Mouse (Mus musculus): ENCODE data around the gene Aak1. TPM values are rescaled to one million over a fixed set of nuclear protein-coding genes. Genes with fewer than 3 reads are reported as not detected.

Aak1 gene
- polyA plus RNA-seq, 1 experiment from 2014 or later: 40.2 TPM

DNA sequence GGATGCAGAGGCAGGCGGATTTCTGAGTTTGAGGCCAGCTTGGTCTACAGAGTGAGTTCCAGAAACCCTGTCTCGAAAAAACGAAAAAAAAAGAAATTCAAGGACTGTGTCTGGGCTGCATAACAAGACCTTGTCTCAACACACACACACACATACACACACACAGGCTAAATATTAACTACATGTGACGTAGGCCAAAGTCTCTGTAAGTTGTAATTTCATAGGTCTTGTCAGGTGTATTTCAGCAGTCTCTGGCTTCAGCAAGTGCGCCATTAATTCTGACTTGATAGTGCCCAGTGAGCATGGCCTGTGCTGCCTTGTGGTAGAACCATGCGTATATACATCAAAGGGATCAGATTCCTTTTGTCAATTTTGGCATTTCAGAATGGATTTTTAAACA is 152.7 kb downstream of the Aak1 start:
- Histone ChIP-seq H3K9me3 (ENCODE audit: control insufficient read depth, low read length) (no peaks in the 10 kb centered on the region), H3K36me3 (ENCODE audit: control insufficient read depth, insufficient read depth, low read length) (no peaks in the 10 kb centered on the region), H3K27me3 (replicated peaks; ENCODE audit: control insufficient read depth, insufficient read depth, low read length) (no peaks in the 10 kb centered on the region), H3K4me3 (ENCODE audit: low read length) (no peak overlapping the region), H3K4me2 (ENCODE audit: low read length) (no peak overlapping the region), H3K9ac (ENCODE audit: low read depth, low read length) (no peak overlapping the region), H3K4me1 (ENCODE audit: control insufficient read depth, insufficient read depth, low read depth, low read length) (no peaks in the 10 kb centered on the region), H3K27ac (ENCODE audit: low read depth, low read length) (no peak overlapping the region)
- WGBS: 94% methylated on average over 6 of the region's 6 CpGs
- ATAC-seq: no peak

DNA sequence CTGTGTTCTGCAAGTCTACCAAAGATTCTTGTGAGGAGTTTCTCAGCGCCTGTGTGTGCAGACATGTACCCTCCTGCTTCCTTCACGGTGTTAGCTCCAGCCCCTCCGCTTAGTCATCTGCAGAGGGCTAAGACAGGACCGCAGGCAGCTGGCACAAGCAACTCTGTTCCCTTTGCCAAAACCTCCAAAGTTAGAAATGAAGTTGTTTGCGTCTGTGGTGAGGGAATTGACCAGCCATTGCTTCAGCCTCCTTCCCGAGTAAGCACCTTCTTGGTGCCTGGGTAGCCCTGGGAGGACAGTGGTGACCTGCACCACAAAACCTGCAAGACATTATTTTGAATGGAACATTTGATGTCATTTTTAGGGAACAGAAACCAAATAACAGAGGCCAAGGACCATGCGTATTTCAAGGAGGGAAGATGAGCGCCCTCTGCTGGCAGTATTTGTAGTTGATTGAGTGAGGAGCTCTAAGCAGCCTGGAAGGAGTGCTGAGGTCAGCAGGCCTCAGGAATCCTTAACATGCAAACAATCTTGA is 153.3 kb downstream of the Aak1 start:
- WGBS: 39% methylated on average over 8 of the region's 8 CpGs
- Histone ChIP-seq H3K9ac (ENCODE audit: low read depth, low read length) (no peak overlapping the region), H3K4me1 (ENCODE audit: control insufficient read depth, insufficient read depth, low read depth, low read length) (no peaks in the 10 kb centered on the region), H3K4me2 (ENCODE audit: low read length) (no peak overlapping the region), H3K27me3 (replicated peaks; ENCODE audit: control insufficient read depth, insufficient read depth, low read length) (no peaks in the 10 kb centered on the region), H3K36me3 (ENCODE audit: control insufficient read depth, insufficient read depth, low read length) (no peaks in the 10 kb centered on the region), H3K27ac (ENCODE audit: low read depth, low read length) (no peak overlapping the region), H3K4me3 (ENCODE audit: low read length) (no peak overlapping the region), H3K9me3 (ENCODE audit: control insufficient read depth, low read length) (no peaks in the 10 kb centered on the region)
- peak; percentile 78 for ATAC-seq

DNA sequence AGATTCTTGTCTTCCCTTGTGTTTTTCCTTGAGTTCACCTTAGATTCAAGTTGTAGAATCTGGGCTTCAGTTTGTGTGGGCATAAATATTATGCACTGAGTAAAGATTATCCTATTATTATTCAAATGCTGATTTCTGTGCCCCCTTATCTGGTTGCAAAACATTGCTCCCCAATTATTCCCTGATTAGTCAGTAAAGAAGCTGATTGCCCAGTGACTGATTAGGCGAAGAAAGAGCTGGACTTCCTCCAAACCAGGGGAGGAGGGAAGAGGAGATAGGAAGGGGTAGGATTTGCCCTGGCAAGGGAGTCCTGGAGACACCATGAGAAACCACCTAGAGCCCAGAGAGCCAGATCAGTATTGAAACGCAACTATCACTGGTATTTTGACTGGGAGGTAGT is 154.8 kb downstream of the Aak1 start:
- WGBS: 61% methylated on average over 2 of the region's 2 CpGs
- H3K36me3 ChIP-seq (ENCODE audit: control insufficient read depth, insufficient read depth, low read length): no peaks in the 10 kb centered on the region
- no peak overlapping the region for H3K4me2 ChIP-seq (ENCODE audit: low read length)
- no peak for ATAC-seq
- H3K4me1 ChIP-seq (ENCODE audit: control insufficient read depth, insufficient read depth, low read depth, low read length): no peaks in the 10 kb centered on the region
- no peaks in the 10 kb centered on the region for H3K27me3 ChIP-seq (replicated peaks; ENCODE audit: control insufficient read depth, insufficient read depth, low read length)
- H3K9ac ChIP-seq (ENCODE audit: low read depth, low read length): no peak overlapping the region
- no peak overlapping the region for H3K27ac ChIP-seq (ENCODE audit: low read depth, low read length)
- H3K4me3 ChIP-seq (ENCODE audit: low read length): no peak overlapping the region
- no peaks in the 10 kb centered on the region for H3K9me3 ChIP-seq (ENCODE audit: control insufficient read depth, low read length)

DNA sequence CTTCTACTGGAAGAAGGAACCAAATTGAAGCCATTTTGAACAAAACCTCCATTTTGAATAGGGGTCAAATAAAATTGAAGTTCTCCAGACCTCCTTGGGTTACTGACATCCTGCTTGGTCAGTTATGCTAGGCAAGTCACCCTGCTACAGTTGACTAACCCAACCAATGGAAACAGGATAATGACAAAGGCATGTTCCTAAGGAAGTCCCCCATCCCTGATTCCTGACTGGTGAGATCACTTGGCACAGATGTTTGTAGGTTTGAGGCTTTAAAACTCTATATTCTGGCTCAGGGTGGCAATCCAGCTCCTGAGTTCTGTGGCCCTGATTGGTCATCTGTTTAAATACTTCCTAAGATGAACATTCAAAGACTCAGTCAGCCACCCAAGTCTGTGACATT is 156.3 kb downstream of the Aak1 start:
- no peak overlapping the region for H3K4me3 ChIP-seq (ENCODE audit: low read length)
- no peak for ATAC-seq
- no peaks in the 10 kb centered on the region for H3K9me3 ChIP-seq (ENCODE audit: control insufficient read depth, low read length)
- H3K36me3 ChIP-seq (ENCODE audit: control insufficient read depth, insufficient read depth, low read length): no peaks in the 10 kb centered on the region
- no peaks in the 10 kb centered on the region for H3K27me3 ChIP-seq (replicated peaks; ENCODE audit: control insufficient read depth, insufficient read depth, low read length)
- no peak overlapping the region for H3K4me2 ChIP-seq (ENCODE audit: low read length)
- no peak overlapping the region for H3K27ac ChIP-seq (ENCODE audit: low read depth, low read length)
- no peak overlapping the region for H3K9ac ChIP-seq (ENCODE audit: low read depth, low read length)
- H3K4me1 ChIP-seq (ENCODE audit: control insufficient read depth, insufficient read depth, low read depth, low read length): peaks cover 5% of the 10 kb centered on the region

DNA sequence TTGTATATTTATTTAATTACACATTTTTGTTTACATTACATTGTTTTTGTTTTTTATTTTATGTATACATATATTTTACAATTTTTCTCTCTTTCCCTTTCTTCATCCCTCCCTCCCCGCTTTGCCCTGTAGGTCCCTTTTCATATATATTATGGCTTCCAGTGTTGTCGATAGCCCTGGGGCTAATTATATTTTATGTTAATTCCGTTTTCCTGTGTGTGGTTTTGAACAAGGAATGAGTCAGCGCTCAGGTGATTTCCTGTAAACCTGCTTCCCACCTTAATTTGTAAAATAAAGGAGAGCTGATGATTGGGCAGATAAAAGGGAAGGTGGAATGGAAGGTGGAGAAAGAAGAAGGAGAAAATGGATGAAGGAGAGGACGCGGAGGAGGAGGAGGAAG is 159.6 kb downstream of the Aak1 start, which contains the start of gene Nfu1:
Nfu1 (plus strand) TSS at position 350 of the 400 bp plus-strand sequence.
- WGBS: 81% methylated on average over 6 of the region's 6 CpGs
- ATAC-seq: no peak
- Histone ChIP-seq H3K4me3 (ENCODE audit: low read length) (peak within 1 kb of the TSS; percentile 96), H3K4me1 (ENCODE audit: control insufficient read depth, insufficient read depth, low read depth, low read length) (peaks cover 7% of the 10 kb centered on the region), H3K9ac (ENCODE audit: low read depth, low read length) (peak within 1 kb of the TSS; percentile 99), H3K36me3 (ENCODE audit: control insufficient read depth, insufficient read depth, low read length) (peaks cover 5% of the 10 kb centered on the region; the same call in 1 of the 2 replicates), H3K4me2 (ENCODE audit: low read length) (peak within 1 kb of the TSS; percentile 69), H3K9me3 (ENCODE audit: control insufficient read depth, low read length) (no peaks in the 10 kb centered on the region), H3K27me3 (replicated peaks; ENCODE audit: control insufficient read depth, insufficient read depth, low read length) (no peaks in the 10 kb centered on the region), H3K27ac (ENCODE audit: low read depth, low read length) (peak within 1 kb of the TSS; percentile 90)

DNA sequence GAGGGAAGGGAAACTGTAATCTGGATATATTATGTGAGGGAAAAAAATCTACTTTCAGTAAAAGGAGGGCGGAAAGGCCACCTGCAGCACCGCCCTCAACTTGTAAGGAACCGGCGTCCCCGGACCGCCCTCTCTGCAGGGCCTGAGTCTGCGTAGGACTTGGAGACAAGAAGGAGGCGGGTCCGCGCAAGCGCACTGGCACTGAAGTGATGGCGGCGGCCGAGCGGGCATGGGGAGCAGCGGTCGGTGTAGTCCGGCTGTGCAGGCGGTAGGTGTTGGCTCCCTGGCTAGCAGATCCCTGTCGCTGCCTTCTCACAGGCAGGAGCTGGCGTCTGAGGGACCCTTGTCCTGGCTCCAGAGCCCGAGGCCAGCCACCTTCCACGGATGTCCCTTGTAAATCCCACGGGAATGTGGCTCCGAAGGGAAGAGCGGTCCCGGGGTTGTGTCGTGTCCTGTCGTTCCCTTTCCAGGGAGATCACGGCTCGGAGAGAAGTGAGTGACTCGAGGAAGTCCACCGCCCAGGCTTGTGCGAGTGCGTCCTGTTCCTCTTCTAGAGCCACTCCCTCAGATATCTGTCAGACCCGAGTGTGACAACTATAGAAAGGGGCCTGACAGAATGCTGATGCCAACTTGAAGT is 160.5 kb downstream of the Aak1 start:
- H3K36me3 ChIP-seq (ENCODE audit: control insufficient read depth, insufficient read depth, low read length): peaks cover 7% of the 10 kb centered on the region

DNA sequence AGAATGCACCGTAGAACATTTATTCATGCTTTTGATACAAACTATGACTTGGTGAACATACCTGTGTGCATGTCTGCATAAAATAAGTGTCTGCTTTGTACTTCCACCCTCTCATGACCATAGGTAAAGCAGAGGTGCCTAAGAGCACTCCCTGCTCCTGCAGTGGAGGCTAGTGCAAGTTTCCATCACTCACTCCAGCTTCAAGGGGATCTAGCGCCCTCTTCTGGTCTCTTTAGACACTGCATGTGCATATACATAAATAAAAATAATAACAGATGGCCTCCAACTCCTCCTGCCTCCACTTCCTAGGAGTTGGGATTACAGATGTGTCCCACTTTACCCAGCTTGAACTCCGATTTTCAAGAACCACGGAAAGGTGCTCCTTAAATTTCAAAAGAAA is 167.6 kb downstream of the Aak1 start:
- no peak overlapping the region for H3K27ac ChIP-seq (ENCODE audit: low read depth, low read length)
- H3K36me3 ChIP-seq (ENCODE audit: control insufficient read depth, insufficient read depth, low read length): peaks cover 45% of the 10 kb centered on the region
- H3K27me3 ChIP-seq (replicated peaks; ENCODE audit: control insufficient read depth, insufficient read depth, low read length): no peaks in the 10 kb centered on the region
- no peaks in the 10 kb centered on the region for H3K4me1 ChIP-seq (ENCODE audit: control insufficient read depth, insufficient read depth, low read depth, low read length)
- WGBS: 68% methylated on average over 4 of the region's 4 CpGs
- no peak overlapping the region for H3K4me3 ChIP-seq (ENCODE audit: low read length)
- H3K9me3 ChIP-seq (ENCODE audit: control insufficient read depth, low read length): no peaks in the 10 kb centered on the region
- H3K4me2 ChIP-seq (ENCODE audit: low read length): no peak overlapping the region
- ATAC-seq: no peak
- H3K9ac ChIP-seq (ENCODE audit: low read depth, low read length): no peak overlapping the region

More for the DNA sequence above, 160.5 kb downstream of the Aak1 start:
- Histone ChIP-seq H3K4me3 (ENCODE audit: low read length) (peak overlapping the region; percentile 96), H3K4me1 (ENCODE audit: control insufficient read depth, insufficient read depth, low read depth, low read length) (peaks cover 7% of the 10 kb centered on the region), H3K27ac (ENCODE audit: low read depth, low read length) (peak overlapping the region; percentile 90), H3K4me2 (ENCODE audit: low read length) (peak overlapping the region; percentile 69), H3K27me3 (replicated peaks; ENCODE audit: control insufficient read depth, insufficient read depth, low read length) (no peaks in the 10 kb centered on the region), H3K9ac (ENCODE audit: low read depth, low read length) (peak overlapping the region; percentile 99), H3K9me3 (ENCODE audit: control insufficient read depth, low read length) (no peaks in the 10 kb centered on the region)
- peak; percentile 98 for ATAC-seq
- under 1% methylated on average over 36 of the region's 36 CpGs for WGBS

DNA sequence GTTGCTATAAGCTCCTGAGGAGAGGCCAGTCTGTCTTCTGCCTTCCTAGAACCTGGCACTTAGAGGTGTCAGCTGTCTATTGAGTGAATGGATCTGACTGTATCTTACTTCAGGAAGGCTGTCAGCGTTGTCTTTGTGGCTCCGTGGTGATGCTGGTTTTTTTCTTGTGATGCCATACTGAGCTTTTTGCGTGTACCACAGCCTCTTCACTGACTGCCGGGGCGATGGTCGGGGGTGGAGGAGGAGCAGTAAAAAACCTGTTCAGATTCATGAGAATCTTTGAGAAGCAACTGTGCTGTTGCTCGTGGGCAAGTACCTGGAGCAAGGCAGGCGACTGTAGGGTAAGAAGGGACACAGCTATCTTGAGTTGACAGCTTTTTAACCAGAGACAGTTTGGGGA is 169.6 kb downstream of the Aak1 start:
- Histone ChIP-seq H3K36me3 (ENCODE audit: control insufficient read depth, insufficient read depth, low read length) (peaks cover 53% of the 10 kb centered on the region), H3K4me1 (ENCODE audit: control insufficient read depth, insufficient read depth, low read depth, low read length) (no peaks in the 10 kb centered on the region), H3K27me3 (replicated peaks; ENCODE audit: control insufficient read depth, insufficient read depth, low read length) (no peaks in the 10 kb centered on the region), H3K4me2 (ENCODE audit: low read length) (no peak overlapping the region), H3K27ac (ENCODE audit: low read depth, low read length) (no peak overlapping the region), H3K9me3 (ENCODE audit: control insufficient read depth, low read length) (no peaks in the 10 kb centered on the region), H3K4me3 (ENCODE audit: low read length) (no peak overlapping the region), H3K9ac (ENCODE audit: low read depth, low read length) (no peak overlapping the region)
- no peak for ATAC-seq
- 93% methylated on average over 8 of the region's 8 CpGs for WGBS

DNA sequence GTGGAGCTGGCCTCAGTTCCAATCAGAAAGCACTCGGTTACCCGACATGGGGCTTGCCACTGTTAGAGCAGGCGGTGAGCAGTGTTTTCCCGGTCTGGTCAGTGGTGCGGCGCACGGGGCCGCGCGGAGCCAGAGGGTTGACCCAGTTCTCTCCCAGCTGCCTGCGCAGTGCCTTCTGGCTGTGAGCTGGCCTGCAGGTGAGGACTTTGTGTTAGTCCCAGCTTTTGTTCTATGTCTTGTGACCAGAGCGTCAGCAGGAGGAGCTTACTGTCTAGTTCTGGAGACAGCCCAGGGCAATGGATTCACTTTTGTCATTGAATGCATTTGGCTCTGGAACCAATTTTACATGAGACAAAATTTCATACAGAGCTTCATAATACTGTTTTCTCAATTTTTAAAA is 172.5 kb downstream of the Aak1 start:
- Histone ChIP-seq H3K4me1 (ENCODE audit: control insufficient read depth, insufficient read depth, low read depth, low read length) (no peaks in the 10 kb centered on the region), H3K4me3 (ENCODE audit: low read length) (no peak overlapping the region), H3K27ac (ENCODE audit: low read depth, low read length) (no peak overlapping the region), H3K36me3 (ENCODE audit: control insufficient read depth, insufficient read depth, low read length) (peaks cover 61% of the 10 kb centered on the region), H3K4me2 (ENCODE audit: low read length) (no peak overlapping the region), H3K9me3 (ENCODE audit: control insufficient read depth, low read length) (no peaks in the 10 kb centered on the region), H3K27me3 (replicated peaks; ENCODE audit: control insufficient read depth, insufficient read depth, low read length) (no peaks in the 10 kb centered on the region), H3K9ac (ENCODE audit: low read depth, low read length) (no peak overlapping the region)
- WGBS: 97% methylated on average over 12 of the region's 12 CpGs
- no peak for ATAC-seq

Measured in hindbrain, embryonic 16.5 days (tissue).